Mouse (Mus musculus): ENCODE measurements around the gene D130052B06Rik. TPM values are rescaled to one million over a fixed set of nuclear protein-coding genes. Genes with fewer than 3 reads are reported as not detected.

D130052B06Rik gene
- polyA plus RNA-seq, 1 experiment from 2014 or later: not detected

DNA sequence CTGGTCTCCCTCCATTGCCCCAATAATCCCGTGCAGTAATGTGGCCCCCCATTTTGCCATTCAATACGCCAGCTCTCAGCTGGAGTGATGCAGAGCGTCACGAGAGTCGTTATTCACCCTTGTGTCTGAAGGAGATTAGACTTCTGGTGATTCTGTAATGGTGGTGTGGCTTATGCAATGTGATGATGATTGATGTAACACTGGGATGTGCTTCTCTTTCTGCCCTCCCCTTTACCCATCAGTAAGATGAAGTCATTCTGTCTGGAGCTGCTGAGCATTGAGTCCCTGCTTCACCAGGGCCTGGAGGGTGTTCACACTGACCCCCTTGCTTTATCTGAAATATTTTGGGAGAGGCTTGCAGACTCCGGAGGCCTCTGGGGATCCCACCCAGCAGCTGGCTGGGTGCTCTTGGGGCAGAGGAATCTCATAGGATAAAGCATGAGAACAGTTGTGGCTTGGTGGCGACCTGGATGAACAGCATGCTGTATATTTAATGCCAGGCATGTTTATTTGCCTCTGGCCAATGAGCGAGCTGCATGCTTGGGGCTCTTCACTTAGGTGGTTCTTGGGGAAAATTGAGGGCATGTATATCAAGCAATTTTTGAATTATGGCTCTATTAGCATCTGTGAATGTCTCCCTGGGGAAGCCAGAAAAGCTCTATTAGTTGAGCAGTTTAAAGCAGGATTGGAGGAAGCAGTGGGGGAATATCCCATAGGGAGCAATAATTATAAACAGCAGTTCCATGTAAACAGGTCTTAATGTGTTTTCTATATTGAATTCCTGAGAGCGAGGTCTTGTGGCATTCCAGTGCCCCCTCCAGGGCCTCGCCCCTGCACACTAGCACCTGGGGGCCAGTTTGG, 71.2 kb downstream of the D130052B06Rik start:
- H3K9ac ChIP-seq: no peak overlapping the region
- ATAC-seq: no peak

More for the DNA sequence above, 71.2 kb downstream of the D130052B06Rik start:
- H3K27me3 ChIP-seq: no peaks in the 10 kb centered on the region
- H3K4me1 ChIP-seq: peaks cover 12% of the 10 kb centered on the region
- no peaks in the 10 kb centered on the region for H3K9me3 ChIP-seq (replicated peaks)
- no peaks in the 10 kb centered on the region for H3K36me3 ChIP-seq (ENCODE audit: poor library complexity, severe bottlenecking)
- H3K27ac ChIP-seq: no peak overlapping the region
- WGBS: 58% methylated on average over 10 of the region's 10 CpGs
- no peak overlapping the region for H3K4me2 ChIP-seq
- no peak overlapping the region for H3K4me3 ChIP-seq

Other genes with a start within 250 kb of the D130052B06Rik start
- 8.5 and 9.8 TPM in 2 replicates for gene Ranbp17, start 85.6 kb upstream of the D130052B06Rik start, polyA plus RNA-seq (2015; fragmentation: Nextera tagmentation; extraction: Ambion mirVana)
- gene Gabrp, start 20.3 kb upstream of the D130052B06Rik start, polyA plus RNA-seq (2015; fragmentation: Nextera tagmentation; extraction: Ambion mirVana): 0.15 TPM in 1 of 2 replicates, not detected in the other